Mouse (Mus musculus) gastrocnemius, postnatal 25 days (tissue): ENCODE data around the gene Pdcd10. TPM values are rescaled to one million over a fixed set of nuclear protein-coding genes. Genes with fewer than 3 reads are reported as not detected.

Source experiments
- DNase-seq: peaks from one replicate; pipeline ENCODE4 v3.0.0; 2022
- long read RNA-seq, 2 experiments: library from polyadenylated mRNA; stranded (forward); transcript quantifications; one replicate each; pipeline ENCODE4 v2.0.0; 2021
- total RNA-seq, 2 experiments: library from RNA; stranded (reverse); gene quantifications; 1 replicate in 1 of 2; 2 replicates in 1 of 2; pipeline ENCODE4 v1.2.3; 2021

Gene Pdcd10
- 10 to 100 TPM; 15.4 to 18.6 TPM for total RNA-seq
- long read RNA-seq, experiment 1, transcript Pdcd10-205 (8 exons, 1,927 nt), result major isoform, 29 of 30 reads
- long read RNA-seq, experiment 1, partial matches to known transcripts, result 0 of 30 reads
- long read RNA-seq, experiment 1, other reads (novel, unspliced or antisense), result 1 of 30 reads
- long read RNA-seq, experiment 2, transcript Pdcd10-205 (8 exons, 1,927 nt), result major isoform, 25 of 26 reads
- long read RNA-seq, experiment 2, partial matches to known transcripts, result 0 of 26 reads
- long read RNA-seq, experiment 2, other reads (novel, unspliced or antisense), result 1 of 26 reads

DNA sequence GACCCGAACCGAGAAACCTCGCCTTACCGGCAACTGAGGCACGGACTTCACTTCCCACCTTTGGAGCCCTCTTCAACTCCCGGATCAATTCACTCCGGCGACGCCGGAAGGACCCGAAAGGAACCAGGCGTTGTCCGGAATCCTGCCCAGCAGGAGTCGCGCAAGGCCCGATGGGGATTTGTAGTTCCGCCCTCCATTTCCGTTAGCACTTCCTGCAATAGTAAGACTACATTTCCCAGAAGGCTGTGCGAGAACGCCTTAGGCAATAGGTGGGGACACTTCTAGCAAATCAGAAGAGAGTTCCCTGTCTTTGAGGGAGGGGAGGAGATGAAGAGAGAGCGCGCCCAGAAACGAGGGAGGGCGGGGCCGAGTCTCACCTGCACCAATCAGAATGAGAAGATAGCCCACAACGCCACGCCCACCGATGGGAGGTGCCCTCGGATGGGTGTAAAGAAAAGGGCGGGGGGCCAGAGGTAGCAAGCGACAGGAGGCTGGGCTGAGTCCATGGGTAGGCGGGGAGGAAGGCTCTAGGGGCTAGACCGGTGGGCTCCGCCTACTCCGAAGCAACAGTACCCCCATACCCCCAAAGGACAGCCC is at the start of gene Pdcd10:
Gene Pdcd10 (minus strand): TSS at position 162 of the 597 bp plus-strand sequence.
- peak; percentile 99 for DNase-seq

DNA sequence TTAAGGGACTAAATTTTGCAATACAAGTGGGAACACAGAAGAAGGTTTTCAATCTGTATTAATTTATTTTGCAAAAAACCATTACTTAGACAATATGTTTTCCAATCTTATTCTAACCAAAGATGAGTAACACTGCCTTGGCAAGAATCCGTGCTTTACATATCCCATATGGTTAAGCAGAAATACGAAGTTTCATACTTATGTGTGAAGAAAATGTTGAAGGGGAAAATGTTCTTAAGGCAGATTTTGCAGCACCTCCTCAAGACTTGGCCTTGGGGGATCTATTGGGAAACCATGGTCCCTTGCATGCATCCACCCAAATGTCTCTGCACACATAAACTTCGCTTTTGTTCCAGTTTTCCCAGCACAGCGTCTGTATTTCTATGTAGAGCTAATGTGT is 28.2 kb upstream of the Pdcd10 start:
- no peak for DNase-seq

DNA sequence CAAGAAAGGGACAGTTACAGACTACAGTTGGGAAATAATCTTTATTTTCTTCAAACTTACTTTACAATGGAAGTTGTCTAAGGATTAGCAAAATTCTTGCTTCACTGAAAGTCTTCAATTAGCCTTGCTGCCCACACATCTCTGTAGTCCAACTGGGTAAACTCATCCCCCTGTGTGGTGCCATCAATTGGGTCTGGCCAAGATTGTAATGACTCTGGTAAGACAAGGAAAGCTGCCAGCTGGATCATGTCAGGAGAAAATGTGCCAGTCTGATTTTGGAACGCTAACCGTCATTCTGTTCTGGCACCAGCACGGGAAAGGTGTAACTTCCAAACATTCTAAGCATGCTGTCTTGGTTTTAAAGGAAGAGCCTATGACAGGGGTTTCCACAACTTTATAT is 26.6 kb upstream of the Pdcd10 start:
- no peak for DNase-seq

DNA sequence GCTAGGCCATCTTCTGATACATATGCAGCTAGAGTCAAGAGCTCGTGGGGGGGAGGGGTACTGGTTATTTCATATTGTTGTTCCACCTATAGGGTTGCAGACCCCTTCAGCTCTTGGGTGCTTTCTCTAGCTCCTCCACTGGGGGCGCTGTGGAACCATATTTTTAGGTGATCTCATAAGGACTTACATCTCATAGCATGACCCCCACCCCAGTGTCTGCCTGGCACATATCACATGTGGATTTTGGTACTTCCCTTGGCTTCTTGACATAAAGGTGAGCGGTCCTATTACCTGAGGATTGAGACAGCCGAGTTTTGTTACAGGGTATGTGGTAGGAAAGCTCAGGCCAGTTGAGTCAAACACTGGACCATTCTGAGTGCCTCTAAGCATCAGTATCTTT is 22.7 kb upstream of the Pdcd10 start:
- DNase-seq, result no peak

DNA sequence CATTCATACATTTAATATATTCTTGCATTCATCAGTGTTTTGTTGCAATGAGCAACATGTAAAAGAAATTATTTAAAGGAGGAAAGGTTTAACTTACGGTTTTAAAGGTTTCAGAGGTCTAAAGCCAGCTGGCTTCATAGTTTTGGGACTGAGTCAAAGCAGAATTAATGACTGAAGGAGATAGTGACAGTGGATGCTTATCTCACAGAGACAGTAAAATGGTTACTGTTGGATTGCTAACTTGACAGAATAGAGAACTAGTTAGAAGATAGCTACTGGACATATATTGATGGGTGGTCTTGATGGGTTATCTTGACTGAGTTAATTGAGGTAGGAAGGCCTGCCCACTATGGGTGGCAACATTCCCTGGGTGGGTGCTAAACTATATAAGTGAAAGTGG is 18.9 kb upstream of the Pdcd10 start:
- DNase-seq, result no peak

DNA sequence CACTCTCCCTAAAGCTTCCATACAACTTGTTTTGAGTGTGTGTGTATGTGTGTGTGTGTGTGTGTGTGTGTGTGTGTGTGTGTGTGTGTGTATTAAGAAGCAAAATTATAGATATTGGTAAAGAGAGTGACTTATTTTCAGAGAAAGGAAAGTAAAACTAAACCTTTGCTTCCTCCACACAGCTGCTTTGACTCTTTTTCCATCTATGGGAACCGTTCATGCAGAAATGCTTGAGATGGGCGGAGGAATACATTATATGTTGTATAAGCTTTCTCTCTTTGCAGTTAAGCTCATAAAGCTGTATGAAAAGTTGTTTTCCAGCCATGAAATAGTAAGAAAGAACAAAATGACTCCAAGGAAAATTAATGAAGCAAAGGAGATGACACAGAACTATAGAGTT is 17.4 kb upstream of the Pdcd10 start:
- no peak for DNase-seq

DNA sequence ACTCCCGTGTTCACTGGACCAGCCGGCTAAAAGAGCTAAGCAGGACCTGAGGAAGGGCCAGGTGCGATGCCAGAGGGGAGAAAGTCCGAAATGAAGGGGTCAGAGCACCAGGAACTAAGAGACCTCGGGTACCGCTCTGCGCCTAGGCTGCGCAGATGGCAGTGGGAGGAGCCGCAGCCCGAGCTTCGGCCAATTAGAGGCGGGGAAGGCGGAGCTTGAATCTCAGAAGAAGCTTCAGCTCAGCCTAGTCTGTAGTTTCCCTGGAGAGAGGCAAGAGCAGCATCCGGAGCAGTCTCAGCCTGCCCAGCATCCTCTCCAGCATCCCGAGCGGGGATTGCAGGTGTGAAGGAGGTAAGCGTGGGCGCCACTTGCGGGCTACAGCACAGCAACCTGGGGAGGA is 636 bp upstream of the Pdcd10 start, which contains the start of gene Serpini1:
Gene Serpini1 (plus strand): TSS at position 256 of the 400 bp plus-strand sequence.
- DNase-seq, result peak; percentile 89

DNA sequence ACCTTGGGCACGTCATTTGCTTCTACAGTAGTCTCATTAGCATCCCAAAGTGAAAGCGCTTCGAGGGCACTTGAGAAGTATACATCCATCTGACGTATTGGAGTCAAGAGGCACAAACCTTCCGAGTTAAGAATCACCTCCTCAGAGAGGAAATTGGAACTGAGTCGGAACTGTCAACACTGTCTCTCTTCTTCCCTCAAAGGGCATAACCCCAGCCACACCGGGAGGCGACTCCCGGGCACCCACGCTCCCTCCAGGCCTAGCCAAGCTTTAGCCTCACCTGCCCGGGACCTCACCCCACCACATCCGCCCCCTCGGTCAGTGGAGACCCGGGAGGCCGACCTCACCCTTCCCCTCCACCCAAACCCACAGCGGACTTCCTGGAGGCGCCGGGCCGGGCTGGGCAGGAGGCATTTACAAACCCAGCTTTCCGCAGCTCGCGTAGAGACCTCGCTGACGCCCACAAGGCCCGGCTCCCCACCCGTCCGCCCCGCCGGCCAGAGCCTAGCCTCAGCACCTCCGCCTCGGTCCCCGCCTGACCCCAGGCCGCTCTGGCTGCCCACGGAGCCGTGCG is 448 bp downstream of the Pdcd10 start:
- no peak for DNase-seq

DNA sequence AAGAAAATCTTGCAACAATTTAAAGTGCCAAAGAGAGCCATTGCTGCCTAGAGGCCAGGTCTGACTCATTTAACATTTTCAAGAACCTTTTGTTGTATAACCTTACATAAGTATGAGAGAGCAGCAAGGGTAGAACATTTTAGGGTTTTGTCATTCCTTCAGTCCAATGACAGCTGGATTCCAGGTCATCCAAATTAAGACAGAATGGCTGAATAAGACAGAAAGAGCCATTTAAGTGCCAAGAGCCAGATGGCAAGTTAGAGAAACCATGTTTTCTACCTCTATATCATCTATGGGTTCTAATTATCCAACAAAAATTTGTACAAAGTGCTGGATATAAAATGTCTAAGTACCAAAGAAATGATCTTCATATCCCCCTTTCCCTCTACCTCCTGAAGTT is 5.4 kb downstream of the Pdcd10 start:
- no peak for DNase-seq

DNA sequence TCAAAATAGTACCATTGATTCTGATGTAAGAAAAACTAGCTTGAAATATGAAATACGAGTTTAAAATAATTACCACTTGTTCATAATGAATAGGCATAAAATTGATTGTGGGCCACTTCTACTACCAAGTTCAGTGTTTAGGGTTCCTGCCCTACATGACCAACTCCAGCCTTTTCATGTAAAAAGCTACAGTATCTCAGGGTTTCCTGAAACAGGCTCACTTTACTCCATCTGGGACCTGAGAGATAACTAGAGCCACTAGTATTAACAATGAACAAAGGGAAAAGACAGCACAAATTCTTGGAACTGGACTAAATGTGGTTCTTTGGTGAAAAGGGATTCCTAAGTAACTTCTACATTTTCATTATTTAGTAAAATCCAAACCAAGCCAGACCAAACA is 12.4 kb downstream of the Pdcd10 start:
- no peak for DNase-seq

DNA sequence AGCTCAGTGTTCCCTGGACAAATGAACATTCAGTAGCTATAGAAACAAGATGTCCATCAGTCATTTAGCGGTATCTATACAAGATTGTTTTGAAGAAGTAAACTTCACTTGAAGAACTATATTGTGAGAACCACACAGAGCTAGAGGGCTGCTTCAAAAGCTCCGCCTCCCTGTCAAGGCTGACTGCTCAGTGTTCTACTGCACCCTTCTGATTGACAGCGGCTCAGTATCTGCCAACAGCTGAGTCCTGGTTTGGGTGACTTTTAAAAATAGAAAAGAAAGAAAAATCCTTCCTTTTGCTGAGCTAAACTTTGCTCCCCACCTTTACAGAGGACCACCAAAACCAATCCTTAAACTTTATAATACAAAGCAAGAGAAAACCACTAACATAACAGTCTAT is 13.8 kb downstream of the Pdcd10 start:
- DNase-seq, result no peak

DNA sequence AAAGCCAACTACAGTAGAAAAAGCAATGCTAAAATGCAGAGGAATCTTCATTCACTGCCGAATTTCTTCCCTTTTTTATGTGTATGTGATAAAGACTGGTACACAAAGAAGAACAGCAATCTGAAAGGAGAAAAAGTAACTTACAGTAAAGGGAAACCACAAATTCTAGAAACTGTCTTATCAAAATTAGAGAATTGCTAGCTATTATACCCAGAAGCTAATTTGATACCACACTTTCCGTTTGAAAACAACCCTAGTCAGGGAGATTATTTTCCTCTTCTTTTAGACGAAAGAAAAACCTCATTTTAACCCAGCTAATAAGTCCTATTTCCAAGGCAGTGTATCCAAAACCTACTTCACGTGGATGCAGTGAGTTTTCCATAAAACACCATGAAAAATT is 15.4 kb downstream of the Pdcd10 start:
- DNase-seq, result no peak

DNA sequence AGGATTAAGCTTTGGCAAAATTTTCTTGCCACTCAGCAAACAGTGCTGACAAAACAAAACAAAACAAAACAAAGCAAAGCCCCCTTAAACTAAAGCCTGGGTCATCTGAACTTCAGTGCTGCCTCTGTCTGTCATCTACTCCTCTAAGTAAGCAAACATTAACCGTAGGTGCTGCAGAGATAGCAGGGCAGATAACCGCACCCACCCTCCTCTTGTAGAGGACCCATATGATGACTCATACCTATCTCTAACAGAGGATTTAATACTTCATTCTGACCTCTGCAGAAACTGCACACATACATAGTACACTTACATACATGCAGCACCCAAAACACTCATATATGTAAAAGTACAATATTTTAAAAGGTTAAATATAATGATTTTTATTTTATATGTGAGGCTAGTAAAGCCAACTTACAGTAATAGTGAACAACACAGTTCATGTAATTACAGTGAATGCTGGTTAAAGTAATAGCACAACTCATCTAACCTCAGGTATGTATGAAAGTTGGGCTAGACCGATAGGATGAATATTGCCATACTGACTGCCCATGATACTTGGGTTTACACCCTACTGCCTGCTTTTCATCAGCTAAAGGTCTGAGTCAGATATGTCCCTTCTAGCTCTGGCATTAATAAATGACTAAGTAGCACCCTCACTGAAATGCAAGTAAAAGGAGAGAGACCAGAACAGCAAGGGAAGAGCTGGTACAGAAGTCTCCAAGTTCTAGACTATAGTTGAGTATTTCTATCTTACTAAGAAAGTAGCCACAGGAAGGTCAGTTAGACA is 22.4 kb downstream of the Pdcd10 start:
- DNase-seq, result no peak

DNA sequence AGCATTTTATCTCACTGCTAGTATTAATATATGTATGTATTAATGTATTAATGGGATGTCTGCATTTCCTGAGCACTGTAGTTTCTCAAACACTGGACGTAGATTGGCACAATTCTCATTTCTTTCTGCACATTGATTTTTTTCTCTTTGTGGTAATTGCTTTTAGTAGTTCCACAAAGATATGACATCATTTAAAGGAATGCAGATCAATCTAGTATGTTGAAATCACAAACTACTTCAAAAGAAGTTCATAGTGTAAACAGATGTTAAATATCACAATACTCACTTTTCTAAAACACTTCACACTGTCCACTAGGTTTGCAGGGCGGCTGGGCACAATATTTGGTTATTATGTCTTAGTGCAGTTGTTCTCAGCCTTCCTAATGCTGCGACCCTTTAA is 25.6 kb downstream of the Pdcd10 start:
- DNase-seq, result no peak

DNA sequence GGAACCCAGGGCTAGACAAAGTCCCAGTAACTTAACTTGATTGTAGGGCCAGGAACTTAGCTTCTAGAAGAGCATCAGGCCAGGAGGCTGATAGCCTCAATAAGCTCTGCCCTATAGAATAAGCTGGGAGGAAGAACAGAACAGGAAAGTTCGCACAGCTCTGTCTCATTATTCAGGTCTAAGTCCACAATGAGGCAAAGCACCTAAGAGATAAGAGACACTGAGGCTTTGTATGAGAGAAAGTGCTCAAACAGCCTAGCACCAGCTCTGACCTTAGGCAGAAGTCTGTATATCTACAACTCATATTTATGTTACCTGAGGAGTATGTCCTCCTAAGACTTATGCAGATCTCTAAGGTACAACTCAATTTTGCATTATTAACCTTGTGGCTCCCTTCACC is 34.1 kb downstream of the Pdcd10 start:
- no peak for DNase-seq

DNA sequence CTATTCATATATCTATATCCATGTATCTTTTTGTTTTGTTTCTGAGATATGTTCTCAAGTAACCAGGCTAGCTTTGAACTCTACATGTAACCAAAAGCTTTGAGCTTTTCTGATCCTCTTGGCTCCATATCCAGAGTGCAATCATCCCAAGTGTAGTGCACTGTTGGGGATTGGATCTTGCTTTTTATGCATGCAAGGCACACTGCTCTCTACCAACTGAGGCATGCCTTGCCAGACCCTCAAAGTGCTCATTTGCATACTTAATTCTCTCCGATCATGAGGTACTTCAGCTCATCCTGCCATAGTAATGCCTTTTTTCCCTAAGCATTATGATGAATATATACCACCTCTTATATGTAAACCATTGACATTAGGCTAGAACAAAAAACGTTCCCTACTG is 35.3 kb downstream of the Pdcd10 start:
- no peak for DNase-seq

DNA sequence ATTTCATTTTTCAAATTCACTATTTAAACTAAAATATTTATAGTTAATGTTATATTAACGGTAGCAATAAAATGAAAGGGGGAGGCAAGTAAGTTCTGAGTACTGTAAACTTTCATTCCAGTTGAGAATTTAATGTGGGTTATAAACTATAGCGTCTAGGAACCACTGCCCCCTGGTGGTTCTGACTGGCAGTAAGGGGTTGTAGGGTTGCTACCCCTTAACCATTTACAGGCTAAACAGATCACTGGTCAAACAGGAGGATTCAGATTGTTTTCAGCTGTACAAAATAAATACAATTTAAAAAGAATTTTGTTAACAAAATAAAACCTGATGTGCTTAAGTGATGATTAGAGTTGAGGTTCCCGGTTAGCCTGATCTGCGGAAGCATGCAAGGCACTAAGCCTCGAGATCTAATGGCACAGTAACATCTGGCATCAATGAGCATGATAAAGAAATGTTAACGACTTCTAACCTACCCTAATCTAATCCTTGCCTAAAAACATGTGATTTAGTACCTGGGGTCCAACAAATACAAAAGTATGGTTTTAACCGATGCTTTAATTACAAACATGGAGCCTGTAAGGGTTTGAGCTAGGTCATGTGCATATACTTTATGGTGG is 38.9 kb downstream of the Pdcd10 start:
- no peak for DNase-seq

DNA sequence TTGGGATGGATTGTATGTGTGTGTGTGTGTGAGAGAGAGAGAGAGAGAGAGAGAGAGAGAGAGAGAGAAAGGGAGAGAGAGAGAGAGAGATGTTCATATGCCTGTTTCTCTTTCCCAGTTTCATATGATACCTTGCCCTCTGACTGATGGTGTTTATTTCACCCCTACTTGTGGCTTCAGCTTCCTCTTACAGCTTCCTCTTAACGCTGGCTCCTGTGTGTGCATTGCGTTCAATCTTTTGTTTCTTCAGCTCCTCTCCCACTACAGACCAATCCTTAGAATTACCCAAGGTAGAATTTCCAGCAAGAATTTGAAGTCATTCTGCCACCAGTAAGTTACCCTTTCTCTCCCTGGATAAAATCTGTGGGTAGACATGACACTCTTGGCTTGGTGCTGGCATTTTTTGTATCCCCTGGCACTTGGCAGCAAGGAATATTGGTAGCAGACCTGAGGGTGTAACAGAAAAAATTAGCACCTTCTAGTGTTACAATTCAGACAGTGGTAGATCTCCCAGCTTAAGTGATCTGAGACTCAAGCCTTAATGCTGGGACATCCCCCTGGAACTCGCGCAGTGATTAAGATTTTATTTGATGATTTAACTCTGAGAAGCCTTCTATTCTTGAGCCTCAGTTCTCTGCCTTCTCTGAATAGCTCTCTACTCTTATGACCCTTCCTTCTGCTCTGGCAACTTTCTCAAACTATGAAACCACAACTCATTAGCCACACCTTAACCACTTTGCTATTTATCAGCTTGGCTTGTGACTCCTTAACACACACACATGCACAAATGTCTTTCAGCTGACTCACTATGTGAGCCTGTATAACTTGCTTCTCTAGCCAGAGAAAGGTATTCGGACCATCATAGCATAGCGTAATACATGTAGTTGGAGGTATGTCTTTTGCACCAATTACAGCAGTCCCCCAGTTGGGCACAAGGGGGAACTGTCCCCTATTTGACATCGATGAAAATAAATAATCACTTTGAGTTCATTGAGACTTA is 57.4 kb downstream of the Pdcd10 start:
- DNase-seq, result no peak

DNA sequence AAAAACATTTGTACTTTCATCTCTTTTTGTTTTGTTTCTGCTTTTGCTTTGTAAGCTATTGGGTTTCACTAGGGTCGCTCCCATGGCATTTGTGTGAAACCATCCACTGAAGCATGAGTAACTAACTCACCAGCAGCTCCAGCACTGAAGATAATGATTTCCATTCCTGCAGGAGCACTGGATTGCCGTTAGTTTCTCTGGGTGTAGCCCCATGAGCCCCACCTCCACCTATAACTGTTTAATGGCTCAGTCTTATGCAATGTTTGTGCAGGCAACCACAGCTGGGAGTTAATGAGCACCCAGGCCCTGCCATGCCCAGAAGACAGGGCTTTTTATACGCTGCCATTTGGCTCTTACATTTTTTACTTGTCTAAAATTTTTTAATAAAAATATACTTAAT is 63.7 kb downstream of the Pdcd10 start:
- DNase-seq, result no peak

DNA sequence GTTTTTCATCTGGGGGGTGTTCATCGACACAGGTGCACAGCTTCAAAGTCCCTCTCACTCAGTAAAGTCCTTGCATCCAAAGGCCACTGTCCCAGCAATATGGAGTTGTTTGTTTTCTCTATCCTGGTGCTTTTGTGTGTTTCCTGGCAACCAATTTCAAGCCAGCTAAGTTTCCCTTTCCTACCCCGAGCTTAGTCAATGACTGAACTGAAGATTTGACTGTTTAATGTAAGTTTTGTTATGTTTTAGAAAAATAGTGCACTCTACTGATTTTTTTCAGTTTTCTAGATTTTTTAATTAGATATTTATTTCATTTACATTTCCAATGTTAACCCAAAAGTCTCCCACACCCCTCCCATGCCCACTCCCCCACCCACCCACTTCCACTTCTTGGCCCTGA is 74.6 kb downstream of the Pdcd10 start, which contains the start of gene Wdr49:
Gene Wdr49 (minus strand): TSS at position 101 of the 400 bp plus-strand sequence.
- DNase-seq, result no peak

DNA sequence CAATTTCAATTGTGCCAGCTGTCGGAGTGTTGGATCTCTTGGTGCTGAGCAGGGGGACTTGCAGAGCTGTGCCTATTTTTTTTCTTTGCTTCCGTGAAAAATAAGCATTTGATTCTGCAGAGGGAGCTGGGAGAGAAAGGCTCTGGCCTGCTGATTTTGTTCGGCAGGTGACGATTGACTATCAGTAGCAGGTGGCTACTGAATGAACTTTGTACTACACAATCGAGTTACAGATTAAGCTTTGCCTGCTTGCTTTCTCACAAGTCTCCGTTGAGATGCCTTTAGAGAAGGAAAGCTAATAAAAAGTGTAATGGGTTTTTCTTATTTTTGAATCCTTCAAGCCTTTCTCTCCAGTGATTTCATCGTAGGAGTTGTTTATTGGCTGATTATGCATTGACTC is 81.5 kb downstream of the Pdcd10 start:
- DNase-seq, result no peak
